Comparison of ENCODE assay signal across 10 mouse cellular contexts in the genomic region with DNA sequence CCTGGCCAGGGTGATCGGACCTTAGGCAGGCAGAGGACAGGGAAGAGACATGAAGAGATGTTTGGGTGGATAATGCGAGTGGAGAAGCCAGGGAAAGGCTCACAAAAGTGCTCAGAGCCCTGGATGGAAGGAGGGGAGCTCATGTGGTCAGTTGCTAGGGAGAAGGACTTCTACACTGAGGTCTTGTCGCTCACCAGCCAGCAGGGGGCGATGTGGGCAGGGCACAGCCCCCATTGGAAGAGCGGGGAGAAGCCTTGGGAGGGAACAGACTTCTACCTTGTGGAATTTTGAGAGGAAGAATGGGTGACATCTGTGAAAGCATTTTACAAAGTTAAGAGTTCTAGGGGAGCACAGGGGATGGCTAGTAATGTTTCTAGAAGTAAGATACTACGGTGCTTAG. TPM values are rescaled to one million over a fixed set of nuclear protein-coding genes. Genes with fewer than 3 reads are reported as not detected.
DNase-seq lines count a peak whose midpoint lies in the region; ATAC-seq and TF ChIP-seq lines count a peak whose summit lies in the region.
"Had no signal": no experiment of that assay in that cellular context is flagged by ENCODE, and none has a peak within 500 bp of the region (broad histone marks: within the 10 kb centered on the region; RNA-seq: fewer than 3 reads in every experiment).

No protein-coding gene starts in this region.

- H3K9ac ChIP-seq in heart, postnatal 0 days (replicated peaks; ENCODE audit: low read depth, low read length): no peak overlapping the region
- no peak overlapping the region for H3K9ac ChIP-seq in embryonic facial prominence, embryonic 12.5 days
- H3K9ac ChIP-seq in kidney, embryonic 16.5 days (replicated peaks; ENCODE audit: low read length): no peak overlapping the region
- H3K9ac ChIP-seq: heart, embryonic 15.5 days had no signal

- TF ChIP-seq CTCF in heart, postnatal 0 days (IDR thresholded peaks at IDR 0.05; ENCODE audit: low read depth): peak; percentile 37
- peak; percentile 74; the same call in 1 of the 2 replicates for TF ChIP-seq CTCF in thymus, adult 2 months (IDR thresholded peaks at IDR 0.05; ENCODE audit: borderline replicate concordance, control insufficient read depth, extremely low read depth, insufficient read depth, low read length, poor library complexity)

- TF ChIP-seq EP300 in heart, postnatal 0 days (IDR thresholded peaks at IDR 0.05; ENCODE audit: low read depth): no peak

- 65% methylated on average over 6 of the region's 6 CpGs for WGBS in heart, postnatal 0 days
- 74% methylated on average over 6 of the region's 6 CpGs for WGBS in thymus, adult 2 months
- WGBS in embryonic facial prominence, embryonic 12.5 days: 62% methylated on average over 6 of the region's 6 CpGs
- 72% methylated on average over 6 of the region's 6 CpGs for WGBS in kidney, embryonic 16.5 days

- no peaks in the 10 kb centered on the region for H3K4me1 ChIP-seq in heart, postnatal 0 days (ENCODE audit: control insufficient read depth, insufficient read depth)
- peaks cover 5% of the 10 kb centered on the region for H3K4me1 ChIP-seq in thymus, adult 2 months (replicated peaks; ENCODE audit: control insufficient read depth, insufficient read depth, low read length)
- H3K4me1 ChIP-seq in embryonic facial prominence, embryonic 12.5 days: peaks cover 6% of the 10 kb centered on the region; the same call in 1 of the 2 replicates
- no peaks in the 10 kb centered on the region for H3K4me1 ChIP-seq in kidney, embryonic 16.5 days (ENCODE audit: insufficient read depth, low read length)

- no peaks in the 10 kb centered on the region for H3K9me3 ChIP-seq in heart, postnatal 0 days (replicated peaks; ENCODE audit: control insufficient read depth, low read length)
- H3K9me3 ChIP-seq in embryonic facial prominence, embryonic 12.5 days: no peaks in the 10 kb centered on the region
- H3K9me3 ChIP-seq in kidney, embryonic 16.5 days (ENCODE audit: low read length): no peaks in the 10 kb centered on the region
- H3K9me3 ChIP-seq: heart, embryonic 15.5 days had no signal

- no peak for DNase-seq in heart, postnatal 0 days (ENCODE audit: low spot score)
- DNase-seq in heart, adult 9 months (ENCODE audit: low spot score in 2 of 2): no peak
- DNase-seq in thymus, adult 2 months: peak; percentile 24
- DNase-seq in thymus, adult 18-20 months: no peak
- DNase-seq in T-cell, adult 2 months (ENCODE audit: low spot score): no peak
- DNase-seq in gastrocnemius, postnatal 14 days: no peak

- no peak overlapping the region for H3K4me3 ChIP-seq in heart, postnatal 0 days (ENCODE audit: low read depth, low read length)
- no peak overlapping the region for H3K4me3 ChIP-seq in thymus, adult 2 months (ENCODE audit: control insufficient read depth, insufficient read depth, low read length)
- H3K4me3 ChIP-seq in embryonic facial prominence, embryonic 12.5 days: no peak overlapping the region
- H3K4me3 ChIP-seq in kidney, embryonic 16.5 days (ENCODE audit: low read length): no peak overlapping the region
- H3K4me3 ChIP-seq: heart, embryonic 15.5 days; myocyte had no signal

- no peak overlapping the region for H3K27ac ChIP-seq in heart, postnatal 0 days (ENCODE audit: low read depth)
- no peak overlapping the region for H3K27ac ChIP-seq in thymus, adult 2 months (ENCODE audit: control insufficient read depth, insufficient read depth, low read length)
- no peak overlapping the region for H3K27ac ChIP-seq in embryonic facial prominence, embryonic 12.5 days
- H3K27ac ChIP-seq in kidney, embryonic 16.5 days (ENCODE audit: low read length): no peak overlapping the region
- H3K27ac ChIP-seq: heart, embryonic 15.5 days had no signal

- intact Hi-C loops in gastrocnemius, postnatal 14 days (cut with DNase I; ENCODE audit: low total_unique reads): no loop called here

- TF ChIP-seq POLR2A in thymus, adult 2 months (IDR thresholded peaks at IDR 0.05; ENCODE audit: control insufficient read depth, extremely low read depth, insufficient read depth, low read length, poor library complexity): no peak

- H3K27me3 ChIP-seq in heart, postnatal 0 days (ENCODE audit: control insufficient read depth, insufficient read depth, low read length): peaks cover 5% of the 10 kb centered on the region; the same call in 1 of the 2 replicates
- H3K27me3 ChIP-seq in thymus, adult 2 months (ENCODE audit: control insufficient read depth, insufficient read depth, low read length): no peaks in the 10 kb centered on the region
- no peaks in the 10 kb centered on the region for H3K27me3 ChIP-seq in embryonic facial prominence, embryonic 12.5 days
- H3K27me3 ChIP-seq in kidney, embryonic 16.5 days (ENCODE audit: insufficient read depth, low read length): no peaks in the 10 kb centered on the region

- no peak for ATAC-seq in heart, postnatal 0 days (ENCODE audit: insufficient read depth, low read depth)
- peak; percentile 12; the same call in 1 of the 2 replicates for ATAC-seq in embryonic facial prominence, embryonic 12.5 days (ENCODE audit: insufficient number of reproducible peaks, insufficient read depth, low FRiP score, low TSS enrichment)
- ATAC-seq in kidney, embryonic 16.5 days (ENCODE audit: low FRiP score, low TSS enrichment): no peak

- H3K36me3 ChIP-seq in heart, postnatal 0 days (replicated peaks; ENCODE audit: control insufficient read depth, insufficient read depth, low read length): no peaks in the 10 kb centered on the region
- no peaks in the 10 kb centered on the region for H3K36me3 ChIP-seq in thymus, adult 2 months (ENCODE audit: control insufficient read depth, insufficient read depth, low read length)
- no peaks in the 10 kb centered on the region for H3K36me3 ChIP-seq in embryonic facial prominence, embryonic 12.5 days
- no peaks in the 10 kb centered on the region for H3K36me3 ChIP-seq in kidney, embryonic 16.5 days (ENCODE audit: insufficient read depth, low read length)
- H3K36me3 ChIP-seq: heart, embryonic 15.5 days had no signal

- H3K4me2 ChIP-seq in heart, postnatal 0 days (ENCODE audit: low read depth, low read length): no peak overlapping the region
- no peak overlapping the region for H3K4me2 ChIP-seq in embryonic facial prominence, embryonic 12.5 days (replicated peaks)
- H3K4me2 ChIP-seq in kidney, embryonic 16.5 days (replicated peaks; ENCODE audit: low read depth, low read length): no peak overlapping the region
- H3K4me2 ChIP-seq: heart, embryonic 15.5 days had no signal

RNA-seq across cellular contexts. Expression of gene Spock2, which starts 18.1 kb away (rescaled TPM):
- 18.3 and 18.4 TPM in 2 replicates for total RNA-seq in heart, postnatal 0 days (2014; rRNA removed; ENCODE audit: low replicate concordance)
- polyA plus RNA-seq in heart, postnatal 0 days (2015; fragmentation: Nextera tagmentation; extraction: Ambion mirVana): 5.2 and 5.7 TPM in 2 replicates
- 17.7 and 19.8 TPM in 2 replicates for polyA plus RNA-seq in thymus, adult 2 months (2012; rRNA removed)
- polyA plus RNA-seq in embryonic facial prominence, embryonic 12.5 days (2016; fragmentation: Nextera tagmentation; extraction: Ambion mirVana): 10.8 and 11.7 TPM in 2 replicates
- 47.1 and 56.8 TPM in 2 replicates for polyA plus RNA-seq in kidney, embryonic 16.5 days (2015; fragmentation: Nextera tagmentation; extraction: Ambion mirVana)
- total RNA-seq in gastrocnemius, postnatal 14 days (2021): 10 to 100 TPM in 1 of 2 experiments, 1 to 10 TPM in 1; 6.2 to 10.5 TPM
